Mouse (Mus musculus) ES-E14 (cell line): ENCODE data around the gene Gm48552.

ENCODE experiments used
- CHD2 ChIP-seq: IDR thresholded peaks from 2 replicates; pipeline ENCODE4 v1.6.1; 2014; ENCODE audit warnings: mild to moderate bottlenecking, low read depth, low read length, inconsistent platforms
- MAFK ChIP-seq: IDR thresholded peaks from 2 replicates; pipeline ENCODE4 v1.6.1; 2014; ENCODE audit warnings: mild to moderate bottlenecking, low read depth, low read length, inconsistent platforms; ENCODE audit not compliant: insufficient read depth
- ZC3H11A ChIP-seq: IDR thresholded peaks from 2 replicates; pipeline ENCODE4 v1.6.1; 2012; ENCODE audit warnings: low read depth, mild to moderate bottlenecking, inconsistent platforms, low read length, borderline replicate concordance

DNA sequence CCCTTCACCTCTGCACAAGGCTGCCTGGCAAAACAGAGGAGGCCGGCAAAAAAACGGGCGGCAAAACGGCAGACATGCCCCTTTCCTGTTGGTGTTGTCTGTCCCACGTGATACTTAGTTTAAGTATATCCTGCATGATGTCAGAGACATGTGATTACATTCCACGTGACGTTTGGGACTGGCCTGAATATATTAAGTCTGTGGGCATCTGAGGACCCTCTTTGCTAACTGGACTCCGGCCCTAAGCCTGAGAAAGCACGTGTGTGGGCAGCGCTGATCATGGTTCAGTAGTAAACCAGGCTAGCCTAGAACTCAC lies 12.4 kb downstream of the Gm48552 start:
- TF ChIP-seq MAFK (0 out of 2 replicates have a peak, but pooled peaks have one; percentile 23), CHD2 (no peak), ZC3H11A (no peak)
